Mouse (Mus musculus) spleen, adult 2 months (tissue): Measurements from ENCODE around the gene Mrps26. TPM values are rescaled to one million over a fixed set of nuclear protein-coding genes. Genes with fewer than 3 reads are reported as not detected.

Experiments used
- DNase-seq, 2 experiments: peaks; one replicate each; pipeline versions ENCODE4 v3.0.0 to v3.0.0-alpha.2; 2012 to 2021; ENCODE audit warnings: low spot score in 2 of 2, low read depth in 1 of 2
- H3K27ac ChIP-seq: fragments of 200-500 bp; 2 replicates; pipeline ENCODE4 v1.5.1; 2012; ENCODE audit warnings: low read length, inconsistent platforms; ENCODE audit not compliant: insufficient read depth
- H3K27me3 ChIP-seq: fragments of 200-500 bp; 2 replicates; pipeline ENCODE4 v1.6.1; 2012; ENCODE audit warnings: mild to moderate bottlenecking, moderate library complexity, low read length, inconsistent platforms; ENCODE audit not compliant: control insufficient read depth, insufficient read depth
- H3K36me3 ChIP-seq: fragments of 200-500 bp; 2 replicates; pipeline ENCODE4 v1.6.1; 2012; ENCODE audit warnings: mild to moderate bottlenecking, low read length, inconsistent platforms; ENCODE audit not compliant: control insufficient read depth, insufficient read depth
- H3K4me1 ChIP-seq: fragments of 200-500 bp; 2 replicates; pipeline ENCODE4 v1.6.1; 2011; ENCODE audit warnings: inconsistent platforms; ENCODE audit not compliant: control insufficient read depth, insufficient read depth, insufficient read length
- H3K4me3 ChIP-seq: fragments of 200-500 bp; 2 replicates; pipeline ENCODE4 v1.5.1; 2011; ENCODE audit warnings: mild to moderate bottlenecking, inconsistent platforms; ENCODE audit not compliant: insufficient read depth, insufficient read length; ENCODE audit errors: extremely low read depth
- CTCF ChIP-seq: fragments of 200-500 bp; IDR thresholded peaks from 2 replicates; pipeline ENCODE4 v1.5.1; 2011; ENCODE audit warnings: mild to moderate bottlenecking, inconsistent platforms; ENCODE audit not compliant: insufficient read depth, insufficient read length, insufficient replicate concordance; ENCODE audit errors: extremely low read depth
- POLR2A ChIP-seq: fragments of 200-500 bp; IDR thresholded peaks from 2 replicates; pipeline ENCODE4 v1.6.1; 2011; ENCODE audit warnings: low read depth, low read length, inconsistent platforms
- WGBS: fragments of 180-500 bp; shearing (Covaris S2); methylation state at CpG from one replicate; pipeline ENCODE4 v1.1.7; 2018; 5-methylcytosine and 5-hydroxymethylcytosine counted together
- polyA plus RNA-seq: library from polyadenylated mRNA; depleted of rRNA; stranded (reverse); fragments of >200 nt; gene quantifications from 2 replicates; pipeline ENCODE4 v1.2.3, GENCODE M21; 2012

Gene Mrps26
- polyA plus RNA-seq, 1 experiment = 59.3 TPM

DNA sequence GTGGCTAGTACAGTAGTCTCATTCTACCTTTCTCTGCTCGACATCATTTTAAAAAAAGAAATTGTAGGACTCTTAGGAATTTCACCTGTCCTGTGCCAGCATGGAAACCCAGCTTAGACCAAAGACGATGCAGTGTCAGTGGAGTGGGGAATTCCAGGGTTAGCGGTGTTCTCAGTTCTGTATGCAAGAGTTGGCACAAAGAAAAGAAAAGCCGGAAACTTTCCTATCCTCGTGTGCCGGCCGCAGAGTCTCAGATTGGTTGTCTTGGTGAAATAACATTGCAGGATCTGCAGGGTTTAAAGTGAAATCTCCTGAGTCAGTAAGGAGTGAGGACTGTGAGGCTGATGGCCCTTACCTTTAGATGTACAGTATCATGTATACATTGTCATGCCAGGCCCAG lies 33.6 kb upstream of the Mrps26 start:
- Histone ChIP-seq H3K36me3 (peaks cover 9% of the 10 kb centered on the region), H3K27me3 (no peaks in the 10 kb centered on the region), H3K27ac (no peak overlapping the region), H3K4me1 (peaks cover 4% of the 10 kb centered on the region; the same call in 1 of the 2 replicates), H3K4me3 (no peak overlapping the region)
- TF ChIP-seq POLR2A (no peak), CTCF (no peak)
- 89% methylated on average over 7 of the region's 7 CpGs for WGBS
- no peak for DNase-seq

DNA sequence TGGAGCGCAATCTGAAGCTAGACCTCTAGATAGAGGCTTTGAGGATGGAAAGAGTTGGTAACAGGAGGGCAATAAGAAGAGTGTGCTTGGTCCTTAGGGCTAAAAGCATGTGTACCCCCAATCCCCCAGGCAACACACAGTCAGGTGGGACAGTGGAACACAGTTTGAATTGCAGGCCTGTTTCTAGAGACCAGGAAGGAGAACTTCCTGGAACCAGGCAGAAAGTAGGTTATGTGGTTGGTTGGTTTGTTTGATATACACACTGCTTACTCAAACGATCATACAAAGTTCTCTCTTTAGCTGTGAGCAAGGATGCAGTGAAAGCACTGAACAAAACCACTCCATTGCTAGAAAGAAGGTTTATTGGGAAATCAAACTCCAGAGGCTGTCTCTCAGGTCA lies 31.3 kb upstream of the Mrps26 start:
- Histone ChIP-seq H3K4me3 (no peak overlapping the region), H3K36me3 (peaks cover 5% of the 10 kb centered on the region), H3K27me3 (no peaks in the 10 kb centered on the region), H3K4me1 (peaks cover 4% of the 10 kb centered on the region; the same call in 1 of the 2 replicates), H3K27ac (no peak overlapping the region)
- DNase-seq = no peak
- WGBS = 56% methylated on average over 2 of the region's 2 CpGs
- no peak for TF ChIP-seq CTCF
- TF ChIP-seq POLR2A = no peak

DNA sequence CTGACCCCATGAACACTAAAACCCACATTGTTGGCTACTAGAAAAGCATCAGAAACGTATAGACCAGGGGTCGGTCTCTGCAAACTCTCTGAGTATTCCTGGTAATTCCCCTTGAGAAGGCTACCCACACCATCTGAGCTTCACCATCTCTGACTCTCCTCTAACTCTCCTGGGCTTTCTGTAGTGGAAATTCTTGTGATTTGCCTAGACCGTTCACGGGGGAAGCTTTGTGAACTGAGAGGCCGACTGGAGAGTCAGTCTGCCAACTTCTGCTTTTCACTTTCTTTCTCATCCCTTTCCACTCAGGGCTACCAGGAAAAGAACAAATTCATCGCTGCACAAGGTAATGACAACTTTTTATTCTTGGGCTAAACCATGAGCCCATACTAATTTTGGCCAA lies 28.5 kb upstream of the Mrps26 start:
- 43% methylated on average over 6 of the region's 6 CpGs for WGBS
- Histone ChIP-seq H3K27me3 (no peaks in the 10 kb centered on the region), H3K27ac (no peak overlapping the region), H3K4me3 (no peak overlapping the region), H3K4me1 (peaks cover 15% of the 10 kb centered on the region; the same call in 1 of the 2 replicates), H3K36me3 (peaks cover 6% of the 10 kb centered on the region)
- peak in 1 of 2 experiments; percentile 19 for DNase-seq
- TF ChIP-seq POLR2A (no peak), CTCF (no peak)

DNA sequence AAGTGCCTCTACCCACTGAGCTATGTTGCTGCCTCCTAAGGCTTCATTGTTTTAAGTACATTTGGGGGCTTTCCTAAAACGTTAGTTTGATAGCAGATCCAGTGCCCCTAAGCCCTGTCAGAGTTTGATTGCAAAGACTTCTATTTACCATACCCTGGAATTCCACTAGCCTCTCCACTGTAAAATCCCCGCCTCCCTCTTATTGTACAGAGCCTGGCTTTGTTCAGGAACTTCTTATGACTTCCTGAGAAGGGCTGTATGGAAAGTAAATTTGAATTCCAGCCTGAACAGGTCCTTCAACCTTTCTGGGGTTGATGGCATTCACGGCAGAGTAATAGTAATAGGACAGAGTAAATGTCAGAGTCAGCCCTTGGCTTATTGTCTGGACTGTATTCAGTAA lies 26.7 kb upstream of the Mrps26 start:
- Histone ChIP-seq H3K36me3 (peaks cover 11% of the 10 kb centered on the region), H3K4me3 (no peak overlapping the region), H3K27me3 (no peaks in the 10 kb centered on the region), H3K27ac (no peak overlapping the region), H3K4me1 (peaks cover 20% of the 10 kb centered on the region; the same call in 1 of the 2 replicates)
- no peak for TF ChIP-seq CTCF
- TF ChIP-seq POLR2A = no peak
- no peak for DNase-seq
- WGBS = 91% methylated on average over 3 of the region's 3 CpGs

DNA sequence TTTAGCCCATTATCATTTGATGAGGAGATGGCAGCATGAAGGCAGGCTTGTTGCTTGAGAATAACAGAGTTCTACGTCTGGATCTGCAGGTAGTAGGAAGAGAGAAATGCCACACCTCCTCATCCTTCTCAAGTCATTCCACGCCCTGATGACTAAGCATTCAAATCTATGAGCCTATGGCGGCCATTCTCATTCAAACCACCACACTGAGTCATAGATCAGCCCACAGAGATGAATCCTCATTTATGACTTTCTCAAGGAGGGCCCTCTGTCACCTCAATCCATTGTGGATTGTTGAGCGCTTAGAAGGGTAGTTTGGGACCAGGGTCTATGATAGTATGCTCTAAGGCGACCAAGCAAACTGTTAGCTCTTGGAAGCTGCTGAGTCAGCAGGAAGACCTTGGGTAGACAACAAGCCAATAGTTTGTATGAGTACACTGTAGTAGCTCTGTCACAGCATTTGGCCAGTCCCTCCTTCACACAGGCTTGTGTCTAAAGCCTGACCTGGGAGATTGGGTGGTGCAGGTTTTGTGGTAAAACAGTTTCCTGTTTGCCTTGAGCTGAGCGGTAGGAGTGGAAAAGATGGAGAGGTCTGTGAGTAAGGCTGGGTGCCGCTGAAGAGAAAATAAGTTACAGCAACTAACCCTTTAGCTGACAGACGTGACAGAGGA lies 24.5 kb upstream of the Mrps26 start:
- no peak for DNase-seq
- no peaks in the 10 kb centered on the region for H3K27me3 ChIP-seq
- no peak overlapping the region for H3K4me3 ChIP-seq
- WGBS = 54% methylated on average over 8 of the region's 8 CpGs
- H3K4me1 ChIP-seq = peaks cover 20% of the 10 kb centered on the region; the same call in 1 of the 2 replicates
- TF ChIP-seq POLR2A (no peak), CTCF (no peak)
- H3K36me3 ChIP-seq = peaks cover 20% of the 10 kb centered on the region
- peak overlapping the region; percentile 6 for H3K27ac ChIP-seq

DNA sequence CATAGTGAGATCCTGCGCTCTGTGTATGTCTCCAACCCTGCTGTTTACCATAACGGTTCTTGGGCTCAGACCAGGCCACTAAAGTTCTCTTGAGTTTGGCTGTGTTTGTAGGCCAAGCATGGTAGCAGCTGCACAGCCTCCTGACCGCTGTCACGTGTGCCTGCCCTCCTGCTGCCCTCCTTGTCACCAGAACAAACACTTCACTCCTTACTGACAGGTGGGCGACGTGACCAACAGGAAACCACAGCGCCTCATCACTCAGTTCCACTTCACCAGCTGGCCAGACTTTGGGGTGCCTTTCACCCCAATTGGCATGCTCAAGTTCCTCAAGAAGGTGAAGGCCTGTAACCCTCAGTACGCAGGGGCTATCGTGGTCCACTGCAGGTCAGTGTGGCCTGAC lies 23.3 kb upstream of the Mrps26 start:
- Histone ChIP-seq H3K4me3 (no peak overlapping the region), H3K4me1 (peaks cover 17% of the 10 kb centered on the region; the same call in 1 of the 2 replicates), H3K27me3 (no peaks in the 10 kb centered on the region), H3K36me3 (peaks cover 31% of the 10 kb centered on the region), H3K27ac (peak overlapping the region; percentile 10; the same call in 1 of the 2 replicates)
- peak in 1 of 2 experiments; percentile 13 for DNase-seq
- TF ChIP-seq POLR2A (no peak), CTCF (no peak)
- WGBS = 28% methylated on average over 9 of the region's 9 CpGs

DNA sequence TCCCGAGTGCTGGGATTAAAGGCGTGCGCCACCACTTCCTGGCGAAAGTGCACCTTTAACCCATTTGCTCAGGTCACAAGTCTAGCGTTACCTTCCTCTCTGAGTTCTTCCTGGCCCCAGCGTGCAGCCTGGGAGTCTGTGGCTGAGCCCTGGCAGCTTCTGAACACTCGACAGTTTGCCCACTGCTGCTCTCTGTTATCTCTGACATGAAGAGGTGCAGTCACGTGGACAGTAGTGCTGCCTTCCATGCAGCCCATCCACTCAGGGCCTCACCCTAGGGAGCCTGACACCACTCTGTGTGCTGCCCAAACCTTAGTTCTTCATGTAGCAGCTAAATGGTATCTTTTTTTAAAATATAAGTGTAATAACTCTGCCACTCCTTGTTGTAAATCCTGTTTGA lies 16.6 kb upstream of the Mrps26 start:
- Histone ChIP-seq H3K4me3 (no peak overlapping the region), H3K36me3 (peaks cover 44% of the 10 kb centered on the region), H3K4me1 (no peaks in the 10 kb centered on the region), H3K27me3 (no peaks in the 10 kb centered on the region), H3K27ac (no peak overlapping the region)
- 73% methylated on average over 8 of the region's 8 CpGs for WGBS
- TF ChIP-seq POLR2A (no peak), CTCF (no peak)
- DNase-seq = no peak

DNA sequence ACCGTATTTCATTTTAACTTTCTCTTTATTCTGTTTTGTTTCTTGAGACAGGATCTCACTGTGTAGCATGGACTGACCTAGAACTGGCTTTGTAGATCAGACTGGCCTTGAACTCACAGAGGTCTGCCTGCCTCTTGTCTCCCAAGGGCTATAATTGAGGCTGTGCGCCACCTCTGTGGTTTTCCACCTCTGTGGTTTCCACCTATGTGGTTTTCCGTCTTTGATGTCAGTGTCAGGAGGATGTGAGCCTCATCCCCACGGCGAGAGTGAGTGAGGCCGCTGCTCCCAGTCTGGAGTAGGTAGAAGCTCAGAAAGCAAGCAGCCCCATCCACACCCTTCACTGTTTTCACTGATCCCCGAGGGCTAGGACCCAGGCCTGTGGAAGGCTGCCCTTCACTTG lies 8.7 kb upstream of the Mrps26 start:
- peaks cover 28% of the 10 kb centered on the region for H3K36me3 ChIP-seq
- H3K4me1 ChIP-seq = no peaks in the 10 kb centered on the region
- no peak overlapping the region for H3K4me3 ChIP-seq
- H3K27me3 ChIP-seq = no peaks in the 10 kb centered on the region
- 65% methylated on average over 7 of the region's 7 CpGs for WGBS
- H3K27ac ChIP-seq = no peak overlapping the region
- DNase-seq = no peak
- TF ChIP-seq CTCF = no peak
- no peak for TF ChIP-seq POLR2A
